Mouse (Mus musculus) neural tube, embryonic 15.5 days (tissue): ENCODE results near the gene Smg6. TPM values are rescaled to one million over a fixed set of nuclear protein-coding genes. Genes with fewer than 3 reads are reported as not detected.

Experiments used
- ATAC-seq: fragments of 200-750 bp; cut with Nextera tagmentation; 2 replicates; pipeline ENCODE4 v1.8.0; 2017; ENCODE audit warnings: mild to moderate bottlenecking, moderate TSS enrichment, moderate library complexity; ENCODE audit not compliant: low FRiP score
- H3K27ac ChIP-seq: fragments of 300-500 bp; sonication (generic); replicated peaks from 2 replicates; pipeline ENCODE4 v1.5.1; 2015; ENCODE audit warnings: mild to moderate bottlenecking, inconsistent platforms
- H3K27me3 ChIP-seq: fragments of 300-500 bp; sonication (generic); replicated peaks from 2 replicates; pipeline ENCODE4 v1.6.1; 2015; ENCODE audit warnings: inconsistent platforms
- H3K36me3 ChIP-seq: fragments of 300-500 bp; sonication (generic); 2 replicates; pipeline ENCODE4 v1.6.1; 2015; ENCODE audit warnings: inconsistent platforms
- H3K4me1 ChIP-seq: fragments of 300-500 bp; sonication (generic); 2 replicates; pipeline ENCODE4 v1.6.1; 2015; ENCODE audit warnings: inconsistent platforms
- H3K4me2 ChIP-seq: fragments of 300-500 bp; sonication (generic); 2 replicates; pipeline ENCODE4 v1.6.1; 2015; ENCODE audit warnings: inconsistent platforms, mild to moderate bottlenecking, moderate library complexity
- H3K4me3 ChIP-seq: fragments of 300-500 bp; sonication (generic); replicated peaks from 2 replicates; pipeline ENCODE4 v1.5.1; 2015; ENCODE audit warnings: mild to moderate bottlenecking, inconsistent platforms
- H3K9ac ChIP-seq: fragments of 300-500 bp; sonication (generic); replicated peaks from 2 replicates; pipeline ENCODE4 v1.6.1; 2015; ENCODE audit warnings: mild to moderate bottlenecking, inconsistent platforms
- H3K9me3 ChIP-seq: fragments of 300-500 bp; sonication (generic); replicated peaks from 2 replicates; pipeline ENCODE4 v1.6.1; 2016; ENCODE audit warnings: inconsistent platforms
- WGBS: fragments of 180-500 bp; shearing (Covaris S2); methylation state at CpG from one replicate; pipeline ENCODE4 v1.1.7; 2015; ENCODE audit warnings: mixed read lengths; 5-methylcytosine and 5-hydroxymethylcytosine counted together
- polyA plus RNA-seq: library from polyadenylated mRNA; unstranded; fragments of >200 nt; fragmentation: Nextera tagmentation; extraction: Ambion mirVana; gene quantifications from 2 replicates; pipeline ENCODE4 v1.2.1, GENCODE M21; 2015

Smg6 gene
- polyA plus RNA-seq, 1 experiment from 2014 or later = 13.3 TPM

- no peaks in the 10 kb centered on the region for H3K27me3 ChIP-seq
- H3K36me3 ChIP-seq = peaks cover 21% of the 10 kb centered on the region
- no peak overlapping the region for H3K4me2 ChIP-seq
- no peak overlapping the region for H3K4me3 ChIP-seq
- H3K27ac ChIP-seq = no peak overlapping the region
- no peak overlapping the region for H3K9ac ChIP-seq
- no peaks in the 10 kb centered on the region for H3K4me1 ChIP-seq
- WGBS = 77% methylated on average over 3 of the region's 3 CpGs
- H3K9me3 ChIP-seq = no peaks in the 10 kb centered on the region
- no peak for ATAC-seq
Measured at GRCm38 (mm10) chr11:74946348-74946747, 20.7 kb downstream of the Smg6 start.

GRCm38 (mm10) chr11:74954901-74955300, 29.3 kb downstream of the Smg6 start:
- Histone ChIP-seq H3K4me3 (no peak overlapping the region), H3K4me1 (no peaks in the 10 kb centered on the region), H3K9ac (no peak overlapping the region), H3K27me3 (no peaks in the 10 kb centered on the region), H3K27ac (no peak overlapping the region), H3K36me3 (peaks cover 4% of the 10 kb centered on the region), H3K9me3 (no peaks in the 10 kb centered on the region), H3K4me2 (no peak overlapping the region)
- no peak for ATAC-seq

- H3K9ac ChIP-seq = no peak overlapping the region
- H3K4me3 ChIP-seq = no peak overlapping the region
- no peak overlapping the region for H3K4me2 ChIP-seq
- H3K27me3 ChIP-seq = no peaks in the 10 kb centered on the region
- H3K9me3 ChIP-seq = no peaks in the 10 kb centered on the region
- H3K36me3 ChIP-seq = no peaks in the 10 kb centered on the region; the same call in none of the 2 replicates
- no peak for ATAC-seq
- H3K4me1 ChIP-seq = no peaks in the 10 kb centered on the region
- no peak overlapping the region for H3K27ac ChIP-seq
Measured at GRCm38 (mm10) chr11:74956006-74956405, 30.4 kb downstream of the Smg6 start.

- Histone ChIP-seq H3K27me3 (no peaks in the 10 kb centered on the region), H3K36me3 (no peaks in the 10 kb centered on the region; the same call in 1 of the 2 replicates), H3K4me2 (no peak overlapping the region), H3K4me3 (no peak overlapping the region), H3K9me3 (no peaks in the 10 kb centered on the region), H3K9ac (no peak overlapping the region), H3K27ac (no peak overlapping the region), H3K4me1 (no peaks in the 10 kb centered on the region)
- 89% methylated on average over 2 of the region's 2 CpGs for WGBS
- no peak for ATAC-seq
Measured at GRCm38 (mm10) chr11:74957600-74957999, 32.0 kb downstream of the Smg6 start.

GRCm38 (mm10) chr11:74959501-74959900, 33.9 kb downstream of the Smg6 start:
- H3K27me3 ChIP-seq = no peaks in the 10 kb centered on the region
- H3K27ac ChIP-seq = no peak overlapping the region
- no peak for ATAC-seq
- H3K9me3 ChIP-seq = no peaks in the 10 kb centered on the region
- H3K9ac ChIP-seq = no peak overlapping the region
- H3K4me1 ChIP-seq = peaks cover 5% of the 10 kb centered on the region; the same call in 1 of the 2 replicates
- H3K36me3 ChIP-seq = no peaks in the 10 kb centered on the region; the same call in 1 of the 2 replicates
- H3K4me3 ChIP-seq = no peak overlapping the region
- H3K4me2 ChIP-seq = no peak overlapping the region
- WGBS = 87% methylated on average over 2 of the region's 2 CpGs

- no peak overlapping the region for H3K9ac ChIP-seq
- H3K27ac ChIP-seq = no peak overlapping the region
- no peak overlapping the region for H3K4me3 ChIP-seq
- ATAC-seq = no peak
- WGBS = 92% methylated on average over 9 of the region's 9 CpGs
- no peak overlapping the region for H3K4me2 ChIP-seq
- H3K27me3 ChIP-seq = no peaks in the 10 kb centered on the region
- H3K9me3 ChIP-seq = no peaks in the 10 kb centered on the region
- no peaks in the 10 kb centered on the region; the same call in 1 of the 2 replicates for H3K36me3 ChIP-seq
- H3K4me1 ChIP-seq = peaks cover 5% of the 10 kb centered on the region; the same call in 1 of the 2 replicates
Measured at GRCm38 (mm10) chr11:74960031-74960551, 34.5 kb downstream of the Smg6 start.

- no peaks in the 10 kb centered on the region for H3K27me3 ChIP-seq
- no peaks in the 10 kb centered on the region for H3K36me3 ChIP-seq
- no peak overlapping the region for H3K4me3 ChIP-seq
- no peak overlapping the region for H3K4me2 ChIP-seq
- H3K9ac ChIP-seq = no peak overlapping the region
- no peak overlapping the region for H3K27ac ChIP-seq
- no peak for ATAC-seq
- H3K4me1 ChIP-seq = peaks cover 5% of the 10 kb centered on the region; the same call in 1 of the 2 replicates
- H3K9me3 ChIP-seq = no peaks in the 10 kb centered on the region
Measured at GRCm38 (mm10) chr11:74961953-74962352, 36.3 kb downstream of the Smg6 start.

- Histone ChIP-seq H3K27ac (no peak overlapping the region), H3K4me2 (no peak overlapping the region), H3K4me1 (peaks cover 5% of the 10 kb centered on the region; the same call in 1 of the 2 replicates), H3K9ac (no peak overlapping the region), H3K36me3 (no peaks in the 10 kb centered on the region), H3K27me3 (no peaks in the 10 kb centered on the region), H3K9me3 (no peaks in the 10 kb centered on the region), H3K4me3 (no peak overlapping the region)
- 51% methylated on average over 2 of the region's 2 CpGs for WGBS
- ATAC-seq = no peak
Measured at GRCm38 (mm10) chr11:74962846-74963407, 37.3 kb downstream of the Smg6 start.

GRCm38 (mm10) chr11:74965516-74965915, 39.9 kb downstream of the Smg6 start:
- H3K4me1 ChIP-seq = peaks cover 5% of the 10 kb centered on the region; the same call in 1 of the 2 replicates
- no peaks in the 10 kb centered on the region for H3K27me3 ChIP-seq
- no peaks in the 10 kb centered on the region for H3K36me3 ChIP-seq
- WGBS = 92% methylated on average over 3 of the region's 3 CpGs
- no peak overlapping the region for H3K4me2 ChIP-seq
- no peaks in the 10 kb centered on the region for H3K9me3 ChIP-seq
- no peak overlapping the region for H3K27ac ChIP-seq
- H3K9ac ChIP-seq = no peak overlapping the region
- ATAC-seq = no peak
- H3K4me3 ChIP-seq = no peak overlapping the region

- 0 out of 2 replicates have a peak, but pooled peaks cover 3% of the 10 kb centered on the region for H3K36me3 ChIP-seq
- no peaks in the 10 kb centered on the region for H3K9me3 ChIP-seq
- H3K4me1 ChIP-seq = no peaks in the 10 kb centered on the region
- no peaks in the 10 kb centered on the region for H3K27me3 ChIP-seq
- no peak overlapping the region for H3K4me3 ChIP-seq
- 87% methylated on average over 7 of the region's 7 CpGs for WGBS
- no peak overlapping the region for H3K27ac ChIP-seq
- no peak overlapping the region for H3K4me2 ChIP-seq
- H3K9ac ChIP-seq = no peak overlapping the region
- ATAC-seq = no peak
Measured at GRCm38 (mm10) chr11:74973290-74974157, 47.9 kb downstream of the Smg6 start.

- no peaks in the 10 kb centered on the region for H3K4me1 ChIP-seq
- no peak overlapping the region for H3K4me2 ChIP-seq
- no peak overlapping the region for H3K4me3 ChIP-seq
- no peaks in the 10 kb centered on the region for H3K9me3 ChIP-seq
- H3K9ac ChIP-seq = no peak overlapping the region
- H3K27ac ChIP-seq = no peak overlapping the region
- 0 out of 2 replicates have a peak, but pooled peaks cover 3% of the 10 kb centered on the region for H3K36me3 ChIP-seq
- ATAC-seq = no peak
- no peaks in the 10 kb centered on the region for H3K27me3 ChIP-seq
Measured at GRCm38 (mm10) chr11:74974615-74975014, 49.0 kb downstream of the Smg6 start.
